Mouse (Mus musculus): ENCODE results near the gene L3mbtl3.
A peak's percentile ranks its signal among the peaks of the same experiment; 100 is the strongest.

The L3mbtl3 gene

DNA sequence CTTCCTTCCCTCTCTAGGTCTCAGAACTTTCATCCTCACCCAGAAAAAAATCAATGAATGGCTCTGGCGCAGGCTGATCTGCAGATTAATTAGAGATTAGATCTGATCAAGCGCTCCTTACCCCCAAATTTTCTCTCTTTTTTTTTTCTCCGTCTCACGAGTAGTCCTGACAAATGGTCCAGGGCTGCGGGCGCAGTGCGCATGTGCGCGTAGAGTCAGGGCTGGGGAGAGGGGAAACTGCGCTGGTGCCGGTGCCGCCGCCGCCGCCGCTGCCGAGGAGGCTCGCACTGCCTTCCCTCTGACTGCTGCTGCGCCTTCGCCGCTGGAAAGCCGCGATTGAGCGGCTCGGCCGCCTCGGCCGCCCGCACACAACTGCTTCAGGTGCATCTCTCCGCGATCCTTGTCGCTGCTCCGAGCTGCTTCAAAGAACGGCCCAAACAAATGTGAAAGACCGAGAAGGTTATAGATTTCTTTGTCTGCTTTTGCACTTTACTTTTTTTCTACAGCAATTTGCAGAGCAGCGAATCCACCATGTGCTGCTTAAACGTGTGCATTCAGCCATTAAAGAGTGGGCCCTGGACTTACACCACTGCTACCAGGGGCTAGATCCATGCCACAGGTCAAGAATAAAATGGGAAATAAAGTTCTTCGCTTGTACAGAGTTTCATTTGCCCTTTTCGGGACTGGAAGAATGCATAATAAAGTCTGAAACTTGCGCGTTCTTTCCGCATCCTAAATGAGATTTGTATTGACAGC, at the start of gene L3mbtl3:
Gene L3mbtl3 (minus strand): TSS at position 182 of the 756 bp plus-strand sequence.
- peak; percentile 96 for DNase-seq (ENCODE audit: low read depth, low spot score)

DNA sequence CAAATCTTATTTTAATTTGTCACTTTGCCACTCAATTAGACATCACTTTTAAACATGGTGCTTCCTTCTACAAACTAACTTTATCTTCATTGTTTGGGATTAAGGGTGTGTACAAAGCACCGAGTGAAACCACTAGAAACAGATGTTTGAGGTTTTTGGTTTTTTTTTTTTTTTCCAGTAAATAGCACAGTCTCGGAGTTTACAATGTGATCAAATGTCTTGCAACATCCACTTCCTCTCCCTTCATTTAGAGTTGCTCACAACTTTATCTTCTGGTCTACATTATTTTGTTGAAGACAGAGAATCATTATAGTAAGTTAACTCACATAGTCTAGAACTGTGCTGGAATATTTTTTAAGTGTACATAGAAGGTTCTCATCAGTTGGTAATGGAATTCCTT, 45.4 kb upstream of the L3mbtl3 start:
- DNase-seq (ENCODE audit: low read depth, low spot score): no peak

- DNase-seq (ENCODE audit: low read depth, low spot score): no peak
Measured at GRCm38 (mm10) chr10:26388656-26389055, 12.9 kb upstream of the L3mbtl3 start.

DNA sequence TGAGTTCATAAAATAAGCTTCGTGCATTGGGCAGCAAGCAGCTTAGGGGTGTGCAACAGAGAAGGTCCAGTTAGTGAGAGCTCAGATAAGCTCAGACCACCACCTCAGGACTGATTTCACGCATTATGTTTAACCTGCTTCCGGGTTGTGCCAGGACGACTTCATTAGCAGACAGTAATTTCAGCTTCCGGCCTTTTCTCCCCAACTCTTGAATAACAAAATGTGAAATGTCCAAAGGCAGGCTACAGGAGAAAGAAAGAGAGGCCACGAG, 1.5 kb upstream of the L3mbtl3 start:
- DNase-seq (ENCODE audit: low read depth, low spot score): no peak

- DNase-seq (ENCODE audit: low read depth, low spot score): peak; percentile 31
Measured at GRCm38 (mm10) chr10:26376546-26377331, 968 bp upstream of the L3mbtl3 start.

GRCm38 (mm10) chr10:26375351-26375751, 420 bp downstream of the L3mbtl3 start:
- DNase-seq (ENCODE audit: low read depth, low spot score): peak; percentile 71

GRCm38 (mm10) chr10:26374436-26375311, 1.1 kb downstream of the L3mbtl3 start:
- peak; percentile 76 for DNase-seq (ENCODE audit: low read depth, low spot score)

DNA sequence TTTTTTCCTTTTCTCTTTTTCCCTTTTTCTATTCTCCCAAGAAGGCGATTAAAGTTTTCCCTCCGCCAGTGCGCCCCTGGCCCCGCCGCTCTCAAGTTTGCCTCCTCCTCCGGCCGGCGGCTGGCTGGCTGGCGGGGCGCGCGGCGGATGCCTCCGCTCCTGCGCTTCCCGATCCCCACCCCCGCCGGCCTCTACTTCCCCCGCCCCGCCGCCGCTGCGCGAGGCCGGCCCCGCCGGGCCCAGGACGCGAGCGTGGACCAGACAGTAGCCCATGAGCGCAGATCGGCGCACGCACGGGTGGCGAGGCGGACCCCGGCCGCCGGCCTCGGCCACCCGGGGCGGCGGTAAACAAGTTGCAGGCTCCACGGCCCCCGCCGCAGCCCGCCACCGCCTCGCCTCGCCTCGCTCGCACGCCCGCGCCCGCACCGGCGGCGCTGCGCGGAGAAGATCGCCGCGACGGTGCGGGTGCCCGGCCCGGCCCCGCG, 1.8 kb downstream of the L3mbtl3 start:
- DNase-seq (ENCODE audit: low read depth, low spot score): peak; percentile 72

- DNase-seq (ENCODE audit: low read depth, low spot score): peak; percentile 92
Measured at GRCm38 (mm10) chr10:26372940-26373931, 2.5 kb downstream of the L3mbtl3 start.

DNA sequence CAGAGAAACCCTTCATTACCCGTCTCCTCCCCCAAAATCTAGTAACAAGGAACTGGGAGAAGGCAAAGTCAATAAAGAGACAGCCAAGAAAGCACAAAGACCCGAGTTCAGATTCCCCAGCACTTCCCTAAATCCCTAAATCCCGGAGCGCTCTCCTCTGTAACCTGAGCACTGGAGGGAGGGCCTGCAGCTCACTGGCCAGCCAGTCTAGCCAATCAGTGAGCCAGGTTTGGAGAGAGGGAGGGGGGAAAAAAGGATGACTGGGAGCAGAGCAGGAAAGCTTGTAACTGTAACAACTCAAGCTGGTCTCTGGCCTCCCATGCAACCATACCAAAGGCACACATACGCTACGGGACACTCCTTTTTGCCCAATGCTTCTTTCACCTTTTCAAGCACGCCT, 4.4 kb downstream of the L3mbtl3 start:
- no peak for DNase-seq (ENCODE audit: low read depth, low spot score)

DNA sequence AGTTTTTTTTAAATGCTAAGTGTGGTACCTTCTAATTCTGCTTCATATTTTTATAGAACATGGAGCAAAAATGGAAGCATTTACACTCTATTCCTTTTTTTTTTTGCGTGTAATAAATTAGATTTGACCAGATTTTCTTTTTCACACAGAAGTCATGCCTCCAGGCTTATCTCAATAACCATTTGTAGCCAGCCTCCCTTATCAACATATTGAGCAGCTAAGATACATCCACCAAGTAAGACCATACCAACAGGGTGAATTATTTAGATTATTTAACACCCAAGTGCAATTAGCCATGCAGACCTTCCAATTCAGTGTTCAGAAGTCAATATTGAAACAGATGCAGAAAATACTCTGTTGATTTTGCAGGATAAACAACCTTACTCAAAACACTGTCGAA, 10.8 kb downstream of the L3mbtl3 start:
- DNase-seq (ENCODE audit: low read depth, low spot score): no peak

- DNase-seq (ENCODE audit: low read depth, low spot score): peak; percentile 65
Measured at GRCm38 (mm10) chr10:26364326-26364856, 11.4 kb downstream of the L3mbtl3 start.

GRCm38 (mm10) chr10:26363605-26364004, 12.2 kb downstream of the L3mbtl3 start:
- peak; percentile 19 for DNase-seq (ENCODE audit: low read depth, low spot score)

GRCm38 (mm10) chr10:26358798-26359197, 17.0 kb downstream of the L3mbtl3 start:
- DNase-seq (ENCODE audit: low read depth, low spot score): peak; percentile 51

GRCm38 (mm10) chr10:26358231-26358630, 17.5 kb downstream of the L3mbtl3 start:
- DNase-seq (ENCODE audit: low read depth, low spot score): no peak

GRCm38 (mm10) chr10:26353781-26354180, 22.0 kb downstream of the L3mbtl3 start:
- no peak for DNase-seq (ENCODE audit: low read depth, low spot score)

DNA sequence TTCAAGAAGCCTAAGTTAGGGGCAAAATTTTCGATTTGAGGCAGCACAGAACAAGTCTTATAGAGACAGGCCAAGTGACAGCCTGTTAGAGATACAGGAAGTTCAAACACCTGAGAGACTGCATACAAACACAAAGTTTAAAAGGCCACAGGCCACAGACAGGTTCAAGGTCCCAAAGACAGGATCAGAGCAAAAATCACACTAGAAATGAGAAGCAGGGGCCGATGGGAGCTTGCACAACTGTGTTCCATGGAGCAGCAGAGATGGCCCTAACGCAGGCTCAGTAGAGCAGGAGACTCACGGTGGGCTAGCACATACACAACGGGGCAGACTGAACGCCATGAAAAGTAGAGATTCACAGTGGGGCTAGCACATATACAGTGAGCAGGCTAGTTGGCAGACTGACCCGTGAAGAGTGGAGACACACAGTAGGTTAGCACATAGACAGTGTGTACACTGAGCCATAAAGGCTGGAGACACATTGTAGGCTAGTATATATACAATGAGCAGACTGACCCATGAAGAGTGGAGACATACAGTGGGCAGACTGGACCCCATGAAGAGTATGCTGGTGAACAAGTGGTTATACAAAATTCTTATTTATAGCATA, 24.5 kb downstream of the L3mbtl3 start:
- DNase-seq (ENCODE audit: low read depth, low spot score): no peak

GRCm38 (mm10) chr10:26350153-26350552, 25.6 kb downstream of the L3mbtl3 start:
- no peak for DNase-seq (ENCODE audit: low read depth, low spot score)

GRCm38 (mm10) chr10:26347614-26348013, 28.2 kb downstream of the L3mbtl3 start:
- no peak for DNase-seq (ENCODE audit: low read depth, low spot score)

DNA sequence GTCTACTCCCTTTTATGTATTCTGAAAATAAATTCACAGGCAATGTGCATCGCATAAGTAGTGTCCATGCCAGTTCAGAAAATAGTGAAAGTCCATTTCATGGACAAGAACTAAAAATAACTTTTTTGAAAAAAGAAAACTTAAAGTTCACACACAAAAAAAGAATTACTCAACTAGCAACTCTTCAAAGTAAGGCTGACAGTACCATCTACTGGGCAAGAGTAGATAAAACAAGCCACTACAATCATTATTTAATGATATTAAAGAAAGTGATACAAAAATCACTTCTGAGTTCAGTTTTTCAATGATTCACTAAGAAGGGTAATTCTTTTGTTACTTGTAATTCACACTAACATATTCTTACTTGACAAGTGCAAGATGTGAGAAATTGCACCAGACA, 29.9 kb downstream of the L3mbtl3 start:
- peak; percentile 64 for DNase-seq (ENCODE audit: low read depth, low spot score)
